Mouse (Mus musculus) layer of hippocampus, adult 8-10 months (tissue): ENCODE results near the gene Them4. TPM values are rescaled to one million over a fixed set of nuclear protein-coding genes. Genes with fewer than 3 reads are reported as not detected.

Source experiments
- DNase-seq, 2 experiments: peaks; one replicate each; pipeline ENCODE4 v3.0.0; 2022; ENCODE audit warnings: low spot score in 2 of 2
- total RNA-seq, 4 experiments: library from RNA; stranded (reverse); gene quantifications; 2 replicates each; pipeline ENCODE4 v1.2.4; 2022

Them4 gene
- total RNA-seq, 4 experiments from 2014 or later: 23.8 to 30.2 (median 25.9) TPM

DNA sequence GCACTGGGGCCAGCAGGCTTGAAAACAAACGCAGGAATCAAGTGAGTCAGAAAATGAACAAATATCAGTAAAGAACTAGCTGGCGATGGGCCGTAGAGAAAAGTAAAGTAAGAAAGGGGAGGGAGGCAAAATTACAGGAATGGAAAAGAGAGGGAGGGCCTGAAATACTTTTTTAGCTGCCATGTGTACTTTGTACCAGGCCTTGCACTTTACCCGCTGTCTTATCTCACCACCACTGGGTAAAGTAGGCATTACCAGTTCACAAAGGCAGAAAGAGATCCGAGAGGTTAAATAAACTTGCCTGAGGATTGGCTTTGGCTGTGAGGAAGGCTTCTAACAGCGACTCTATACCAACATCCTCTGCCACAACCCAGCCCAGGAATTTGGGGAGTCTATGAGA, 57.6 kb downstream of the Them4 start:
- no peak for DNase-seq

DNA sequence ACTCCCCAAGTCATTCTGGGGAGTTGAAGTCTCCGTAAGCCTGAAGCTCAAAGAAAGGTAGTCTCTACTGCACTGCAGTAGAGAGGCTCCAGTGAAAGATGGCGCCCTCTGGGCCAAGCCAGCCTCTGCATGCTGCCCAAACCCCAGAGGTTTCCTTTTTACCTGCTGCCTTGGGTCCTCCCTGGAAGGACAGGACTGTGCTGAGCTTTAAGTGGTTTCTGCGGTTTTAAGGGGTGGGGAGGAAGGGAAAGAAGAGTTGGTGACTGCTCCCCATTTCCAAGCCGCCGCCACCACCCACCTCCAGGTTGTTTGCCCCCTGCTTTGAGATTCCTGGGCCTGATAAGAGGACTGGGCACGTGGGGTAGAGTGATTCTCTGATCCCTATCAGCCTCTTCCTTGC, 58.7 kb downstream of the Them4 start:
- DNase-seq: no peak

DNA sequence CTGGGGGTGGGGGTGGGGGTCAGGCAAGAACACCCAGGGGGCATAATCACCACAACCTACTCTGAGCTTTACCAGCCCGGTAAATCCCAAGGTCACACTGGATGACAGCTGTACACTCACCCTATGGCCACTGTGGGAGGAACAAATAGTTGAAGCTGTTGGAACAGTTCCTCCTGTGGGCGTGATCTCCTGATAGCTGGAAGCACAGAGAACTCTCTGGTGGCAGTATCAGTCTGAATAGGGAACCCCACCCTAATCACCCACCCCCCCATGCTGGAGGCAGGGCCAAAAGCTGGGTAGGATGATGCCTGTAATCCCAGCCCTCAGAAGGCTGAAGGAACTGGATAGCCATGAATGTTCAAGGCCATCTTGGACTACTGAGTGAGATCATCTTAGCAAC, 59.8 kb downstream of the Them4 start:
- DNase-seq: no peak

DNA sequence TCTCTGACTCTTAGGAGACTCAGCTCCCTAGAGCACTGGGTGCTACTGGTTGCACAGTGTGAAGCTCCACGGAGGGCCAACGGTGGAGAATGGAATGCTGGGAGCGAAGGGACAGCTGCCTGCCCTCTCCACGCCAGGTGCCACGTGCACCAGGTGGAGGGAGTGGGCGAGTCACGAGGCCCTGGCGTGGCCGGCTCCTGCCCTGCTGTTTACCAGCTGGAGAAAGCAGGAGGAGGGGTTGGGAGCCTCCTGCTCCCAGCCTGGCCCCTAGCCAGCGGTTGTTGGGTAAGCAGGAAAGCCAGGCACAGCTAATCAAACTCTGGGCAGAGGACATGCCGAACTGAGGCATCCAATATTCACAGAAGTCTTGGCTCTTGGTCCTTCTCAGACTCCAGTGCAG, 61.7 kb downstream of the Them4 start:
- DNase-seq: peak; percentile 26 to 42

DNA sequence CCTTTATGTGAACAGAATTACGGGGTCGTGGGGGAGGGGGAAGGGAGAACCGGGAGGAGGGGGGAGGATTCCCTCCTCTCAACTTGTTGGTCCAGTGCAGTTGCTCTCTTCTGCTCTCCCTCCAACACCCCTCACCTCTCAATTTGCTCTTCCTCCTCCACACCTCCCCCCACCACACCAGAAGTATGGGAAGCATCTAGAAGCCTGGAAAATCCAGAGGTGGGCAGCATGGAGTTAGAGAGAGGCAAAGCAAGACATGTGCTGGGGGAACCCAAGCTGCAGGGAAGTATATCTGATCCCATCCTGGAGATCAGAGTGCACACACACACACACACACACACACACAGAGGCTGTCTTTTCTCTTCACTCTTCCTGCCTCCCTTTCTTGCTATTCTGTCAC, 62.1 kb downstream of the Them4 start:
- no peak for DNase-seq

DNA sequence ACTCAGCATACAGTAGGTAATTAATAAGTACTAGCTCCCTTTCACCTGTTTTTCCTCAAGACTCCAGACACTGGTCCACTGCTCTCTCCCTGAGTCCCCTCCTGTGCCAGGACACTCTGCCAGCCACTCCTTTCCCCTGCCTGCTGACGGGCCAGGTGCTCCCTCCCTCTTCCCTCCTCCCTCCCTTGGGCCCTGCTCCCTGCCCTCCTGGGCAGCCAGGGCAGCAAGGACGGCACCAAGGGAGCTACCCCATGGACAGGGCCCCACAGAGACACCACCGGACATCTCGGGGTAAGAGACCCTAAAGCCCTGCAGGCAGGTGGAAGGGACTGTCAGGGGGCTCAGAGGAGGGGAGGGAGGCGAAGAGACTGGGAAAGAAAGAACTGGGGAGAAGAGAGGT, 62.8 kb downstream of the Them4 start, which contains the start of gene Rorc:
Rorc (plus strand) TSS at position 154 of the 400 bp plus-strand sequence.
- DNase-seq: no peak

DNA sequence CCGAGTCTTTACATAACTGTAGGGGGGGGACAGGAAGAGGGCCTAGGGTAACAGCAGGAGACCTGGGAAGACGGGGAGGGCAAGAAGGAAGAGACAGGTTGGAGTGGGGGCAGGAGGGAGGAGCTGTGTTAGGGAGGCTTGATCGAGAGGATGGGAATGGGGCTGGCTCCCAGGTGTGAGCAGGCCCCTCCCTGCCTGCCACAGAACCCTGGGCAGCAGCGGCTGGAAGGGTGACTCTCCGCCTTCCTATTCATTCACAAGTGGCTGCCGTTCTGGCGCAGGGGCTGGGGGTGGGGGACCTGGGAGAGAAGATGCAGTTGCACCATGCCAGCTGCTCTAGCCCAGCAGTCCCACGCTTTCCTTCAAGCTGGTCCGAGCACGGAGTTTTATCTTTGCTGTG, 63.2 kb downstream of the Them4 start:
- no peak for DNase-seq

DNA sequence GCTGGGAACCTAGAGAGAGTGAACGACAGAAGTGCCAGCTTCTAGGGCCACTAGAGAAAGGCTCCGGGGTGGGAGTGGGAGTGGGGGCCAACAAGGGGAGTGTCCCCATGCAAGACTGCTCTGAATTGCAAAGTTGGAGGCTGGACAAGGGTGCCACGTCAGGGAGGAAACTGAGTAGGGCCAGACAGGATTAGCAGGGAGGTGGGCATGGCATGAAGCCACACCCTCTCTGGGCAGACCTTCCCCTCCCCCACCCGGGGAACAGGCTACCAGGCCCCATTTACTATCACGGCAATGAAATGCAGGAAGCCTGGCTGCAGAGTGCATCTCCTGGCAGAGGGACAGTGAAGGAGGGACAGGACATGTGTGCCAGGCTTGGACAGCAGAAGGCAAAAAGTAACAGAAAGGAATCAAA, 63.7 kb downstream of the Them4 start:
- DNase-seq: no peak

DNA sequence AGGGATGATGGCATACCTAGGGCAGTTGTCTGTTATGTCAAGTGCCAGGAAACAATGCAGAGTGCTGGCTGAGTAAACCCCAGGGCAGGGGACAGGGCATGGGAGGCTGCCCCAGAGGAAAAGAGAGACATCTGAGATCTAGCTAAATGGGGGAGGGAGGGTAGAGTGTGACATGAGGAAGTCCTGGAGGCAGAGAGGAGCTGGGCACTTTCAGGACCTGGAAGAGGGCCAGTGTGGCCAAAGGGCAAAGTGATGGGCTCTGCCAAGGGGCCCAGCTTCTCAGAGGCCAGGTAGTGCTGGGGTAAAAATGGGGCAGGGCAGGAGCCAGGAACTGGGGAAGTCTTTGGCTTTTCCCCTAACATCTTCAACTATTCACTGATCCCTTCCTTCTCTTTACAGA, 64.7 kb downstream of the Them4 start:
- no peak for DNase-seq

DNA sequence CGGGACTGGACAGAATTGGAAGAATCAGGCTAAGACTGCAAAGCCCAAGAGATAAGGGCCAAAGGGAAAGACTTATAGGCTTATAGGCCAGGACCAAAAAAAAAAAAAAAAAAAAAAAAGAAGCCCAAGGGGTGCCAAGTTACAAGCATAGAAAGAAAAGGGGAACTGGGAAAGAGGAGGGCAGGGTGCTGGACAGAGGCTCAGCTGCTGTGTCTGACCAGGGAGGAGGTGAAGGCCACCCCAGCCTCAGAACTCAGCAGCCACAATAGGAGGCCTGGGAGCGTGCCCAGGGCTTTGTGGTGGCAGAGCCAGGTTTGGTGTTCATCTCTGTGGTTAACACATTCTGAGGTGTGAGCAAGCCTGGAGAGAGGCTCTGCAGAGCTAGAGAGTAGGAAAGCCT, 65.3 kb downstream of the Them4 start:
- DNase-seq: no peak

DNA sequence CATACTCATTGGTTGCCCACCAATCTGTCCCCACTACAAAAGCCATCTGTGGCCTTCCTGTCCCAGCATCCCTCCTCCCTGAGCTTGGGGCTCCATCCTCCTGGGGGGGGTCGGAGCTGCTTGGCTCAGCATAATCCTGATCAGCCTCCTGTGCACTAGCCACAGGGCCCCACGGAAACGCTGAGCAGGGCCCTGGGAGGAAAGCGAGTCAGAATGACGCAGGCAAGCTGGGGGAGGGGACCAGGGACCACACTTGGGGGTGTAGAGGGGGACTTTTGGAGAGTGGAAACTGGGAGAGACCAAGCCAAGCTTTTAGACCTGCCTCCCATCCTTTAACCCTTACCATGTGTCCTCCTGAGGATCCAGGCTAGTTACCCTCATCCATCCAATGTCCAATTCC, 66.0 kb downstream of the Them4 start:
- DNase-seq: no peak

DNA sequence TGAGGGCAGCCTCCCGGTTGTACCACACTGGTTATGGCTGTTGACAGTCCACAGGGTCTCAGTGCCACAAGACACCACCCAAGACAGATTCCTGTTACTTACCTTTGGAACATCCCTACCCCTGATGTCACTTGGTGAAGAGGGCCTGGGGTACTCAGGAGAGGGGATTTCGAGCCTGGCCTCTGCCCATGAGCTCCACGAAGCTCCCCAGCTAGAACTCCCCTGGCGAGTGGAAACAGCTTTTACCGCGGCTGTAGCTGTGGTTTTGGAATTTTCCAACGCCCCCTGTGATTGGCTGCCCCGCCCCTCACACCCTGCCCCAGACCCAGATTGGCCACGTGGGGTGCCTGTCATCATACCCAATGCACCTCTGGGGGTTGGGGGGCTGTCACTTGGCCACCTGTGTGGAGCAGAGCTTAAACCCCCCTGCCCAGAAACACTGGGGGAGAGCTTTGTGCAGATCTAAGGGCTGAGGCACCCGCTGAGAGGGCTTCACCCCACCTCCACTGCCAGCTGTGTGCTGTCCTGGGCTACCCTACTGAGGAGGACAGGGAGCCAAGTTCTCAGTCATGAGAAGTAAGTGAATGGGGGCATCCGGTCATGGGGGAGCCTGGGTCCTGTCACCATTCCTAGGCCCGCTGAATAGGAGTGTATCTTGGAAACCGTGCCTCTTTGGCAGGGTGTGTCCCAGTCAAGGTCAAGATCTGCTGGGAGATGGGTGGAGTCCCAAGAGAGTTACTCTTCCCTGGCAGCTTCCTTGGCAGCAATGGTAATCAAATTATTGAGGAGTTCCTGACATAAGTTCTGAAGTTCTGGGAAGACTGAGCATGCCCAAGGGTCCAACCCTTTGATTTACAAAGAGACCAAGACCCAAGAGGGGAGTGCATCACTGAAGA, 67.4 kb downstream of the Them4 start:
- no peak for DNase-seq

DNA sequence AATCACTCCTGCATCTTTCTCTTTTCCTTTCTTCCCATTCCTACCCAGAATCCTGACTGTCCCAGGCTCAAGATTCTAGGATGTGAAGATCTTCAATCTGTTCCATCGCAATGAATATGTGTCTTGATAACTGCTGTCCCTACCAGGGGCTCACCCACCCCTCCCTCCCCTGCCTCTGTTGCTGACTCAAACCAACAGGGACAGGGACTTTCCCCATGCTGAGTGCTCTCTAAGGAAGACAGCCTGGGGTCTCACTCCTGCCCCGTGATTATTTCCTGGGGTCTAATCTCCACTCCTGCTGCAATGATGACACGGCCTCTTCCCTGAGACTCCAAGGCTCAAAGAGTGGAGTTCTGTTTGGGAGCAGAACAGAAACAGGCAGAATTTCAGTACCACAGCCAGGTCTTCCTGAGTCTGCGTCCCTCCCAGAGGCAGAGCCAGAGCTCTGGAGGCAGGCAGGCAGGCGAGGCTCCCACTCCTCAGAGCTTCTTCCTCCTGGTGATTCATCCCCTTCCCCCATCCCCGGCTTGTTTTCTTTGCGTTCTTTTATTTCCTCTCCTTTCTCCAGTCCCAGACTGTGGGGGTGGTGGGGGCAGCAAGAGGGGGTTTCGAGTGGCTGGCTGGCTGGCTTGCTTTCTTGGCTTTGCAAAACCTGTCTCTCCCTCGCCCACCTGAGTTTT, 70.1 kb downstream of the Them4 start:
- DNase-seq: no peak

Other genes with a start within 250 kb of the Them4 start
- gene Gm10697, start 237.4 kb upstream of the Them4 start, total RNA-seq: not detected
- under 1 TPM in 1 of 4 experiments, not detected in 3; 0.16 TPM for gene Gm10696, start 131.9 kb upstream of the Them4 start, total RNA-seq
- gene Gm5286, start 113.4 kb upstream of the Them4 start, total RNA-seq: not detected
- gene Gm4778, start 46.1 kb upstream of the Them4 start, total RNA-seq: not detected
- not detected for gene Them5, start 32.0 kb downstream of the Them4 start, total RNA-seq
- under 1 TPM in 3 of 4 experiments, not detected in 1; 0.34 to 0.58 (median 0.56) TPM for gene C2cd4d, start 52.3 kb downstream of the Them4 start, total RNA-seq
- 1 to 10 TPM; 1.2 to 2.8 (median 2.1) TPM for gene Rorc, start 62.7 kb downstream of the Them4 start, total RNA-seq
- gene Lingo4, start 88.4 kb downstream of the Them4 start, total RNA-seq: 1 to 10 TPM in 2 of 4 experiments, under 1 TPM in 2; 0.64 to 1.1 (median 1.0) TPM
- gene Tdrkh, start 103.2 kb downstream of the Them4 start, total RNA-seq: 10 to 100 TPM; 40.9 to 46.6 (median 46.0) TPM
- gene Mrpl9, start 133.2 kb downstream of the Them4 start, total RNA-seq: 10 to 100 TPM; 34.8 to 42.3 (median 40.2) TPM
- gene Oaz3, start 133.8 kb downstream of the Them4 start, total RNA-seq: under 1 TPM in 1 of 4 experiments, not detected in 3; 0.52 TPM
- 100 to 1,000 TPM; 153 to 187 (median 176) TPM for gene Celf3, start 168.2 kb downstream of the Them4 start, total RNA-seq
- 1 to 10 TPM; 4.9 to 6.9 (median 6.0) TPM for gene Riiad1, start 170.3 kb downstream of the Them4 start, total RNA-seq